Mouse (Mus musculus) liver, embryonic 14.5 days (tissue): ENCODE measurements around the gene Gm12830. TPM values are rescaled to one million over a fixed set of nuclear protein-coding genes. Genes with fewer than 3 reads are reported as not detected.

ENCODE experiments used
- ATAC-seq: fragments of 200-750 bp; cut with Nextera tagmentation; 2 replicates; pipeline ENCODE4 v1.8.0; 2017; ENCODE audit warnings: moderate number of reproducible peaks, mild to moderate bottlenecking, moderate library complexity; ENCODE audit not compliant: insufficient read depth
- DNase-seq, 3 experiments: peaks; one replicate each; pipeline ENCODE4 v3.0.0-alpha.2; 2012 to 2013; ENCODE audit warnings: low read depth in 3 of 3, low spot score in 3 of 3
- H3K27ac ChIP-seq: fragments of 300-500 bp; sonication (generic); 2 replicates; pipeline ENCODE4 v1.5.1; 2014; ENCODE audit warnings: moderate library complexity, mild to moderate bottlenecking, control low read depth, inconsistent platforms
- H3K27me3 ChIP-seq: fragments of 300-500 bp; sonication (generic); 2 replicates; pipeline ENCODE4 v1.6.1; 2014; ENCODE audit warnings: mild to moderate bottlenecking, low read length, moderate library complexity; ENCODE audit not compliant: control insufficient read depth, insufficient read depth
- H3K36me3 ChIP-seq: fragments of 300-500 bp; sonication (generic); replicated peaks from 2 replicates; pipeline ENCODE4 v1.6.1; 2014; ENCODE audit warnings: low read depth; ENCODE audit not compliant: control insufficient read depth, insufficient read depth
- H3K4me1 ChIP-seq, 2 experiments: fragments of 200-500 bp in 1 of 2; fragments of 300-500 bp in 1 of 2; sonication (generic) in 1 of 2; replicated peaks; 2 replicates each; pipeline ENCODE4 v1.6.1; 2012 to 2014; ENCODE audit warnings: antibody characterized with exemption in 1 of 2, inconsistent platforms in 1 of 2, low read length in 1 of 2; ENCODE audit not compliant: control insufficient read depth in 2 of 2, insufficient read depth in 2 of 2
- H3K4me2 ChIP-seq: fragments of 300-500 bp; sonication (generic); 2 replicates; pipeline ENCODE4 v1.6.1; 2014; ENCODE audit warnings: low read depth, mild to moderate bottlenecking, control low read depth, moderate library complexity
- H3K4me3 ChIP-seq, 2 experiments: fragments of 200-500 bp in 1 of 2; fragments of 300-500 bp in 1 of 2; sonication (generic) in 1 of 2; 2 replicates each; pipeline ENCODE4 v1.5.1; 2012 to 2014; ENCODE audit warnings: low read depth in 2 of 2, low read length in 2 of 2, mild to moderate bottlenecking in 2 of 2, control low read depth in 1 of 2, inconsistent platforms in 1 of 2, moderate library complexity in 1 of 2; ENCODE audit not compliant: insufficient read depth in 1 of 2
- H3K9ac ChIP-seq: fragments of 300-500 bp; sonication (generic); replicated peaks from 2 replicates; pipeline ENCODE4 v1.6.1; 2014; ENCODE audit warnings: mild to moderate bottlenecking, control low read depth, moderate library complexity
- H3K9me3 ChIP-seq: fragments of 300-500 bp; sonication (generic); 2 replicates; pipeline ENCODE4 v1.6.1; 2016; ENCODE audit warnings: low read length, mixed read lengths; ENCODE audit not compliant: control insufficient read depth
- CTCF ChIP-seq: IDR thresholded peaks from 2 replicates; pipeline ENCODE4 v1.5.1; 2016; ENCODE audit warnings: antibody characterized with exemption, low read depth, control low read depth
- EP300 ChIP-seq: IDR thresholded peaks from 2 replicates; pipeline ENCODE4 v1.6.1; 2016; ENCODE audit warnings: antibody characterized with exemption, low read depth
- WGBS: fragments of 180-500 bp; shearing (Covaris S2); extraction: QIAGEN DNeasy Blood & Tissue Kit; methylation state at CpG from one replicate; pipeline ENCODE4 v1.1.7; 2014; ENCODE audit not compliant: insufficient replicate concordance; 5-methylcytosine and 5-hydroxymethylcytosine counted together
- polyA plus RNA-seq, 2 experiments: library from polyadenylated mRNA; depleted of rRNA in 1 of 2; stranded (reverse) in 1 of 2; unstranded in 1 of 2; fragments of >200 nt; fragmentation: Nextera tagmentation in 1 of 2; extraction: Ambion mirVana in 1 of 2; gene quantifications; 2 replicates each; pipeline versions ENCODE4 v1.2.1 to v1.2.3; 2012 to 2014

The Gm12830 gene
- polyA plus RNA-seq, 2 experiments = not detected

- H3K4me3 ChIP-seq = no peak overlapping the region
- H3K4me1 ChIP-seq = no peaks in the 10 kb centered on the region; a peak in 1 of 4 replicates
- no peak overlapping the region for H3K27ac ChIP-seq
- no peak overlapping the region for H3K4me2 ChIP-seq
- H3K9me3 ChIP-seq = no peaks in the 10 kb centered on the region
- TF ChIP-seq CTCF (no peak), EP300 (no peak)
- WGBS = 64% methylated on average over 17 of the region's 17 CpGs
- H3K27me3 ChIP-seq = no peaks in the 10 kb centered on the region
- ATAC-seq (no peak), DNase-seq (no peak)
- H3K36me3 ChIP-seq = no peaks in the 10 kb centered on the region
- no peak overlapping the region for H3K9ac ChIP-seq
These were observed 41.6 kb upstream of the Gm12830 start for GRCm38 (mm10) chr4:114779758-114780546.

GRCm38 (mm10) chr4:114782851-114783250 lies 38.7 kb upstream of the Gm12830 start:
- no peak overlapping the region for H3K9ac ChIP-seq
- H3K36me3 ChIP-seq = no peaks in the 10 kb centered on the region
- ATAC-seq (no peak), DNase-seq (no peak)
- H3K9me3 ChIP-seq = no peaks in the 10 kb centered on the region
- H3K4me2 ChIP-seq = no peak overlapping the region
- WGBS = 54% methylated on average over 7 of the region's 7 CpGs
- TF ChIP-seq CTCF = no peak
- no peak for TF ChIP-seq EP300
- no peaks in the 10 kb centered on the region for H3K27me3 ChIP-seq
- H3K4me3 ChIP-seq = no peak overlapping the region
- H3K27ac ChIP-seq = no peak overlapping the region
- H3K4me1 ChIP-seq = no peaks in the 10 kb centered on the region; a peak in 1 of 4 replicates

- Histone ChIP-seq H3K36me3 (no peaks in the 10 kb centered on the region), H3K4me1 (no peaks in the 10 kb centered on the region), H3K4me3 (no peak overlapping the region), H3K9ac (no peak overlapping the region), H3K27ac (no peak overlapping the region), H3K27me3 (no peaks in the 10 kb centered on the region), H3K9me3 (no peaks in the 10 kb centered on the region), H3K4me2 (no peak overlapping the region)
- DNase-seq = no peak
- TF ChIP-seq CTCF (no peak), EP300 (no peak)
- ATAC-seq = no peak
- WGBS = 64% methylated on average over 2 of the region's 2 CpGs
These were observed 36.8 kb upstream of the Gm12830 start for GRCm38 (mm10) chr4:114784735-114785134.

- H3K27ac ChIP-seq = no peak overlapping the region
- H3K36me3 ChIP-seq = no peaks in the 10 kb centered on the region
- TF ChIP-seq EP300 (no peak), CTCF (no peak)
- H3K4me2 ChIP-seq = no peak overlapping the region
- H3K27me3 ChIP-seq = no peaks in the 10 kb centered on the region
- WGBS = 39% methylated on average over 4 of the region's 4 CpGs
- no peak for DNase-seq
- H3K4me1 ChIP-seq = no peaks in the 10 kb centered on the region
- H3K4me3 ChIP-seq = no peak overlapping the region
- H3K9me3 ChIP-seq = no peaks in the 10 kb centered on the region
- no peak for ATAC-seq
- H3K9ac ChIP-seq = no peak overlapping the region
These were observed 32.7 kb upstream of the Gm12830 start for GRCm38 (mm10) chr4:114788856-114789255.

GRCm38 (mm10) chr4:114791650-114792049 lies 29.9 kb upstream of the Gm12830 start:
- no peak overlapping the region for H3K27ac ChIP-seq
- TF ChIP-seq CTCF = no peak
- no peak for TF ChIP-seq EP300
- no peaks in the 10 kb centered on the region for H3K4me1 ChIP-seq
- H3K27me3 ChIP-seq = no peaks in the 10 kb centered on the region
- 58% methylated on average over 9 of the region's 9 CpGs for WGBS
- no peaks in the 10 kb centered on the region for H3K36me3 ChIP-seq
- DNase-seq (no peak), ATAC-seq (no peak)
- no peak overlapping the region for H3K4me3 ChIP-seq
- H3K9me3 ChIP-seq = no peaks in the 10 kb centered on the region
- H3K4me2 ChIP-seq = no peak overlapping the region
- H3K9ac ChIP-seq = no peak overlapping the region
